Mouse (Mus musculus): ENCODE measurements around the gene Gm11127. TPM values are rescaled to one million over a fixed set of nuclear protein-coding genes. Genes with fewer than 3 reads are reported as not detected.

Gene Gm11127
- polyA plus RNA-seq, 1 experiment from 2014 or later = 3.3 TPM

- no peak overlapping the region for H3K4me3 ChIP-seq (replicated peaks)
- no peak overlapping the region for H3K4me2 ChIP-seq (replicated peaks)
- no peaks in the 10 kb centered on the region for H3K9me3 ChIP-seq
- H3K4me1 ChIP-seq (replicated peaks) = peaks cover 3% of the 10 kb centered on the region; the same call in 1 of the 2 replicates
- no peak overlapping the region for H3K9ac ChIP-seq
- ATAC-seq = no peak
- no peaks in the 10 kb centered on the region for H3K27me3 ChIP-seq (replicated peaks)
- no peak overlapping the region for H3K27ac ChIP-seq
- WGBS = 89% methylated on average over 7 of the region's 7 CpGs
- H3K36me3 ChIP-seq = no peaks in the 10 kb centered on the region
Measured at GRCm38 (mm10) chr17:36028879-36029619, 29.1 kb downstream of the Gm11127 start.

DNA sequence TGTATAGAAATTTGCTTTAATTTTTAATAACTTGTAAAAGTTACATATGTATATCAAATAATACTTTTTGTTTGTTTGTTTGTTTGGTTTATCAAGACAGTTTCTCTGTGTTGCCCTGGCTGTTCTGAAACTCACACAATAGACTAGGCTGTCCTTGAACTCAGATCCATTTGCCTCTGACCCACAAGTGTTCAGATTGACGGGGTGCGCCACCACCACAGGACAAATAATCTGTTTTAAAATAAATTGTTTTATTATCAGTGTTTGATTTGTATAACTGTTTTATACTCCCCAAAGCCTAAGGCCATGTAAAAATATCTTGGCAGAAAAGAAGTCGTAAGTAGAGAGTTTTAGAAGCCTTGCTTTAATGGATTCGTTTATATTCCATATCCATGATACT, 30.5 kb downstream of the Gm11127 start:
- Histone ChIP-seq H3K9me3 (no peaks in the 10 kb centered on the region), H3K36me3 (no peaks in the 10 kb centered on the region), H3K9ac (no peak overlapping the region), H3K4me3 (replicated peaks) (no peak overlapping the region), H3K27me3 (replicated peaks) (no peaks in the 10 kb centered on the region), H3K4me2 (replicated peaks) (no peak overlapping the region), H3K27ac (no peak overlapping the region), H3K4me1 (replicated peaks) (peaks cover 3% of the 10 kb centered on the region; the same call in 1 of the 2 replicates)
- no peak for ATAC-seq
- 85% methylated on average over 4 of the region's 4 CpGs for WGBS

- Histone ChIP-seq H3K4me1 (replicated peaks) (no peaks in the 10 kb centered on the region; the same call in 1 of the 2 replicates), H3K9ac (no peak overlapping the region), H3K4me3 (replicated peaks) (no peak overlapping the region), H3K4me2 (replicated peaks) (no peak overlapping the region), H3K27me3 (replicated peaks) (no peaks in the 10 kb centered on the region), H3K36me3 (no peaks in the 10 kb centered on the region), H3K9me3 (no peaks in the 10 kb centered on the region), H3K27ac (no peak overlapping the region)
- 42% methylated on average over 4 of the region's 4 CpGs for WGBS
- ATAC-seq = no peak
Measured at GRCm38 (mm10) chr17:36025901-36026300, 32.3 kb downstream of the Gm11127 start.

- H3K4me3 ChIP-seq (replicated peaks) = no peak overlapping the region
- no peaks in the 10 kb centered on the region for H3K9me3 ChIP-seq
- WGBS = 85% methylated on average over 5 of the region's 5 CpGs
- no peak overlapping the region for H3K27ac ChIP-seq
- no peak overlapping the region for H3K9ac ChIP-seq
- no peaks in the 10 kb centered on the region for H3K36me3 ChIP-seq
- H3K27me3 ChIP-seq (replicated peaks) = no peaks in the 10 kb centered on the region
- H3K4me2 ChIP-seq (replicated peaks) = no peak overlapping the region
- no peak for ATAC-seq
- H3K4me1 ChIP-seq (replicated peaks) = peaks cover 3% of the 10 kb centered on the region; the same call in 1 of the 2 replicates
Measured at GRCm38 (mm10) chr17:36025197-36025596, 33.0 kb downstream of the Gm11127 start.

DNA sequence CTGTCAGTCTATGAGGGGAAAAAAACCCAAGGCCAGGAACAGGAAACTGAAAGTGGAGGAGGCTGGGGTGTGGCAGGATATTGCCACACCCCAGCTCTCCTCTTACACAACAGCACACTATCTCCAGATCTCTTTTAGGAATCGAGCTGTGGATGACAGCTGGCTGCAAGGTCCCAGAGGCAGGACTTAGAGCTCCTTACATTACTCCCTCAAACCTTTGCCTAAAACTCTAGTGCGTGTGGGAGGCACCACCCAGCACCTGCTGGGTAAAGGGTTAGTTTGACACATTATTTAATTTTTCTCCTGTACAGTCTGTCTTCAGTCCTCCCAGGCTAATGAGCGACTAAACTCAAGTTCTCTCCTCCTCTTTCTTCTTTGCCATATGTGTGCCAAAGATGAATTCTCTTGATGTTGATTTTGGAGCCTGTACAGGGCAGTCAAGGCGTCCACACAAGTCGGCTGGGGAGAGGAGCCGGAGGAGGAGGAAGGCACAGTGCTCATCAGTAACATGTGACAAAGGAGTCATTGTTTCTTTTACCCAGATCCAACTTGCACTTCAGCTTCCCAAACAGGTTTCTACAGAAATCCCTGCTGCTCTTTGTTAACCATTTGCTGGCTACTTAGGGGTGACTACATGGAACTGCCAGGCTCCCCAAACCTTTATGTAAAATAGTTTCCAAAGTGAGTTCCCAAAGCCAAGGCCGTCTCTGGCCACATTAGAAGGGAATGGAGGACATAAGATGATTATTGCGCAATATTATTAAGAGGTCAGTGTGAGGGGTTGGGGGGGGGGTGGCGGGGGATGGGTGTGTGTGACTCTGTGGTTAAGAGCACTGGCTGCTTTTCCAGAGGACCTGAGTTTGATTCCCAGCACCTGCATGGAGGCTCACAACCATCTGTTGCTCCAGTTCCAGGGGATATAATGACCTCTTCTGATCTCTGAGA, 34.2 kb downstream of the Gm11127 start:
- Histone ChIP-seq H3K36me3 (no peaks in the 10 kb centered on the region), H3K4me1 (replicated peaks) (peaks cover 3% of the 10 kb centered on the region; the same call in 1 of the 2 replicates), H3K9me3 (no peaks in the 10 kb centered on the region), H3K9ac (no peak overlapping the region), H3K4me3 (replicated peaks) (no peak overlapping the region), H3K4me2 (replicated peaks) (no peak overlapping the region), H3K27ac (0 out of 2 replicates have a peak overlapping the region, but pooled peaks have one; percentile 4), H3K27me3 (replicated peaks) (no peaks in the 10 kb centered on the region)
- peak; percentile 67; the same call in 1 of the 2 replicates for ATAC-seq
- WGBS = 56% methylated on average over 9 of the region's 9 CpGs

DNA sequence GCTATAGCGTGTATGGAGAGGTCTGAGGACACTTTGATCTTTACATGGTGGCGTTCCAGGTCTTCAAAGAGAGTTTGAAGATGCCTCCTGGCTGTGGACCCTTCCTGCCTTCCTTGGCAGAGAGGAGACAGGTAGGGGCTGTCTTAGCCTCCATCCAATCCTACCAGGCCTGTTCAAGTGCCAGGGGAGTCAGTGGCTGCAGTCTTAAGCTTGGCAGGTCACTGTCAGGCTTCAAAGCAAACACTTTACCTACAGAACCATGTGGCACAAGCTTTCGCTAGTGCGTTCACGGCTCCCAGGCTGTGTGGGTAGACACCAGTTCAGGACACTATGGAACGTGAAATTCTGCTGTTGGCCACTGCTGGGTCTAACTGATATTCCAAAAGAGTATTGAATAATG, 35.2 kb downstream of the Gm11127 start:
- Histone ChIP-seq H3K9ac (no peak overlapping the region), H3K27me3 (replicated peaks) (no peaks in the 10 kb centered on the region), H3K36me3 (no peaks in the 10 kb centered on the region), H3K9me3 (no peaks in the 10 kb centered on the region), H3K4me3 (replicated peaks) (no peak overlapping the region), H3K4me1 (replicated peaks) (peaks cover 3% of the 10 kb centered on the region; the same call in 1 of the 2 replicates), H3K4me2 (replicated peaks) (no peak overlapping the region), H3K27ac (no peak overlapping the region)
- 85% methylated on average over 6 of the region's 6 CpGs for WGBS
- no peak for ATAC-seq

DNA sequence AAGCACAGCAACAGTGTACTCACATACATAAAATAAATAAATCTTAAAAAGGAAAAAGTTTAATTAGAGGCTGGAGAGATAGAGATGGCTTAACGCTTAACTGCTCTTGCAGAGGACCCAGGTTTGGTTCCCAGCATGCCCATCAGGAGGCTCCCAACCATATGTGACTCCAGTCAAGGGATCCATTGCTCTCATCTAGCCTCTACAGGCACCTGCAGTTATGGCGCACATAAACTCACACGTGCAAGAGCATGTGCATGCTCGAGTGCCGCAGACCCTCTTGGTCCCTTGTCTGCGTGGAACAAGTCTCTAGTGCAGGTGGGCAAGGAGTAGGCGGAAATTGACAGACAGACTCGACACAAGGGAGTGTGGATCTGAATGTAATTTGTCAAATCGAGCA, 36.1 kb downstream of the Gm11127 start:
- Histone ChIP-seq H3K4me3 (replicated peaks) (no peak overlapping the region), H3K36me3 (no peaks in the 10 kb centered on the region), H3K27me3 (replicated peaks) (no peaks in the 10 kb centered on the region), H3K27ac (no peak overlapping the region), H3K9ac (no peak overlapping the region), H3K4me1 (replicated peaks) (peaks cover 3% of the 10 kb centered on the region; the same call in 1 of the 2 replicates), H3K9me3 (no peaks in the 10 kb centered on the region), H3K4me2 (replicated peaks) (no peak overlapping the region)
- 91% methylated on average over 9 of the region's 9 CpGs for WGBS
- no peak for ATAC-seq

DNA sequence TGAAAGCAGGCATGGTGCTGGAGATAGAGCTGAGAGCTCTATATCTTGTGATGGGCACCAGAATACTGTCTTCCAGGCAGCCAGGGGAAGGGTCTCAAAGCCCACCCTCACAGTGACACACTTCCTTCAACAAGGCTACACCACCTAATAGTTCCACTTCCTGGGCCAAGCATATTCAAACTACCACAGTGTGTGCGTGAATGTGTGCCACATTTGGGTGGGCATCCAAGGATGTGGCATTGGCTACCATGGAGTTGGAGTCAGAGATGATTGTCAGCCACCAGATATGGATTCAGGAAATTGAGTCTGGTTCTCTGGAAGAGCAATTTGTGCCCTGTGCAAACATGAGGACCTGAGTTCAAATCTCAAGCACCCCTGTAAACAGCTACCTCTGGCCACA, 36.9 kb downstream of the Gm11127 start:
- no peak for ATAC-seq
- Histone ChIP-seq H3K27ac (no peak overlapping the region), H3K27me3 (replicated peaks) (no peaks in the 10 kb centered on the region), H3K9ac (no peak overlapping the region), H3K4me3 (replicated peaks) (no peak overlapping the region), H3K4me1 (replicated peaks) (peaks cover 3% of the 10 kb centered on the region; the same call in 1 of the 2 replicates), H3K36me3 (no peaks in the 10 kb centered on the region), H3K9me3 (no peaks in the 10 kb centered on the region), H3K4me2 (replicated peaks) (no peak overlapping the region)
- 89% methylated on average over 1 of the region's 1 CpGs for WGBS

- peak within 1 kb of the TSS; percentile 39 for H3K4me2 ChIP-seq (replicated peaks)
- H3K27ac ChIP-seq = peak within 1 kb of the TSS; percentile 48; the same call in 1 of the 2 replicates
- no peak within 1 kb of the TSS for H3K9ac ChIP-seq
- H3K27me3 ChIP-seq (replicated peaks) = no peaks in the 10 kb centered on the region
- H3K4me1 ChIP-seq (replicated peaks) = peaks cover 3% of the 10 kb centered on the region; the same call in 1 of the 2 replicates
- H3K36me3 ChIP-seq = no peaks in the 10 kb centered on the region
- ATAC-seq = peak; percentile 74
- 35% methylated on average over 15 of the region's 15 CpGs for WGBS
- no peaks in the 10 kb centered on the region for H3K9me3 ChIP-seq
- no peak within 1 kb of the TSS for H3K4me3 ChIP-seq (replicated peaks)
Measured at GRCm38 (mm10) chr17:36020191-36021073, 37.7 kb downstream of the Gm11127 start, which contains the start of gene H2-T24. TSS of gene H2-T24 (minus strand) at chr17:36020560.

- Histone ChIP-seq H3K9me3 (no peaks in the 10 kb centered on the region), H3K4me3 (replicated peaks) (no peak overlapping the region), H3K27ac (no peak overlapping the region), H3K36me3 (peaks cover under 1% of the 10 kb centered on the region; the same call in 1 of the 2 replicates), H3K27me3 (replicated peaks) (no peaks in the 10 kb centered on the region), H3K9ac (no peak overlapping the region), H3K4me1 (replicated peaks) (peaks cover 3% of the 10 kb centered on the region; the same call in 1 of the 2 replicates), H3K4me2 (replicated peaks) (no peak overlapping the region)
- no peak for ATAC-seq
- WGBS = 66% methylated on average over 3 of the region's 3 CpGs
Measured at GRCm38 (mm10) chr17:36019519-36019918, 38.7 kb downstream of the Gm11127 start.

GRCm38 (mm10) chr17:36018979-36019378, 39.2 kb downstream of the Gm11127 start:
- no peak overlapping the region for H3K4me3 ChIP-seq (replicated peaks)
- WGBS = 57% methylated on average over 2 of the region's 2 CpGs
- no peaks in the 10 kb centered on the region for H3K9me3 ChIP-seq
- no peak overlapping the region for H3K9ac ChIP-seq
- no peak overlapping the region for H3K4me2 ChIP-seq (replicated peaks)
- no peak overlapping the region for H3K27ac ChIP-seq
- ATAC-seq = no peak
- H3K27me3 ChIP-seq (replicated peaks) = no peaks in the 10 kb centered on the region
- peaks cover 3% of the 10 kb centered on the region; the same call in 1 of the 2 replicates for H3K4me1 ChIP-seq (replicated peaks)
- peaks cover 4% of the 10 kb centered on the region; the same call in 1 of the 2 replicates for H3K36me3 ChIP-seq

All from intestine, embryonic 15.5 days (tissue).